Mouse (Mus musculus) common myeloid progenitor, adult 5-6 weeks (primary cell): Measurements from ENCODE around the gene Sag. TPM values are rescaled to one million over a fixed set of nuclear protein-coding genes. Genes with fewer than 3 reads are reported as not detected.

Experiments used
- ATAC-seq: replicated peaks from 2 replicates; pipeline ENCODE4 v1.8.0; 2016; ENCODE audit warnings: low read depth, mild to moderate bottlenecking, moderate TSS enrichment, inconsistent platforms; ENCODE audit not compliant: poor library complexity, severe bottlenecking
- total RNA-seq: library from RNA; stranded (forward); fragments of 200-1000, 187-1606 nt; gene quantifications from 2 replicates; pipeline ENCODE4 v1.2.3, GENCODE M21; 2017

Sag gene
- total RNA-seq, 1 experiment from 2014 or later, result 0.59 TPM

DNA sequence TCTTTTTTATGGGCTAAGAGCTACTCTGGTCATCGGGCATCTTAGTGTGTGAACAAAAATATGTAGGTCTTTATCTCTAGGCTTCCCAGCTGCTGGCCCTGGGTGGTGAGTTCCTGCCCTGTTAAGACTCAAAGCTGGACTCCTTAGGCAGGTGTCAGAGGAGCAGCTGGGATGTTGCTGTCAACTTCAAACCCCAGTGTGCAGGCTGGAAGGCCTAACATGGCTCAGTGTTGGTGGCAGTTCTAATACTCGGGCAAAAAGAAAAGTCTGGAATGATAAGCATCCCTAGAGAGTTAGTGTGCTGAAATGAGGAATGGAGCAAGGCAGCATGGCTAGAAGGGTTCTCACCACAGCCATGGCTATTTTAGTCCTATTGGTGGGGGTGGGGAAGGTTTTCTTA is 77.4 kb downstream of the Sag start:
- no peak for ATAC-seq

DNA sequence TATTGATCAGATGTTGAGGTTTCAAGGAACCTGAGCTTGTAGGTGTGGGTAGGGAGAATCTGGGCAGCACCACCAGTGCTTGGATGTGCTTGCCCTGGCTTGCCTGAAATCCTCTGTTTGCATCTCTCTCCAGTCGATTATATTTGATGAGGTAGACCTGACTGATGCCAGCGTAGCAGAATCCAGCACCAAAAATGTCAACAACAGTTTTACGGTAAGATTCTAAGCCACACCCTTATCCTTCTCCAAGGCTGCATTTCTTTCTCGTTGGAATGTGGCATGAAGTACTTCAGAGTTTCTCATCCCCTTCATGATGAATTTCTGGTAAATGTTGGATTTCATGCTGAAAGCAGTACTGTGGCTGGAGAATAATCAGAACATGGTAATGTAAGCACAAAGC is 78.2 kb downstream of the Sag start:
- no peak for ATAC-seq

DNA sequence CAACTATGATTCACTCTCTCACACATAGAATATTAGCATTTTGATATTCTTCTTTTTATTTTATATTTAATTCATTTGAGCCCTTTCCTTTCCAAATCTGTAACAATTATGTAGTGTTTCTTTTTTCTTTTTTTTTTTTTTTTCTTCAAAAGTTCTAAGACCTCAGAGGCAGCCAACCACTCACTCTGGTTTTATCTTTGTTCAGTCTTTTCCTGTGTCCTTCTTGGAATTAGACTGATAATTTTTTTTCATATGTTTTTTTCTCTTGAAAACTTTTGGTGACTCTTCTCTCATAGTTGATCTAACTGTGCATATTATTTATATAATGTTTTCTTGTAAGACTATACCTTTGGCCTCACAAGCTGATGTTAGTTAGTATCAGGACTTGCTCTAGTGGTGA is 79.1 kb downstream of the Sag start:
- ATAC-seq, result no peak

DNA sequence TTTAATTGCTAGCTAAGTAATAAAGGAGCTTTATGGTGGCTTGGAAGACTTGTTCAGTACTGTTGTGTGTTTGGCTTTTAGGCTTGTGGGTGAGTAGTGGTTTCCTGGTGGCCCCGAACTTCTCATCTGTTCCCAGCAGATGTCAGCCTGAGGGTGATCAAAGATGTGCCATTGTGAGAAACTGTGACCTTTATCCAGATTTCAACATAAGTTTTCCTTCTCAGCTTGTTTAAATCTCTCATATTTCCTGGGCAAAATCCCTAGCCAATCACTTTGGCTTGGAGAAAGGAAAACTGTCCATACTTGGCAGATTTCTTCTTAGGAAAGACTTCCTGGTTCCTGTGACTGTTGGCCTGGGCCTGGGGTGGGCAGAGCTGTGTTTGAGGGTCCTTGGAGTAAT is 87.5 kb downstream of the Sag start:
- peak; percentile 71 for ATAC-seq

DNA sequence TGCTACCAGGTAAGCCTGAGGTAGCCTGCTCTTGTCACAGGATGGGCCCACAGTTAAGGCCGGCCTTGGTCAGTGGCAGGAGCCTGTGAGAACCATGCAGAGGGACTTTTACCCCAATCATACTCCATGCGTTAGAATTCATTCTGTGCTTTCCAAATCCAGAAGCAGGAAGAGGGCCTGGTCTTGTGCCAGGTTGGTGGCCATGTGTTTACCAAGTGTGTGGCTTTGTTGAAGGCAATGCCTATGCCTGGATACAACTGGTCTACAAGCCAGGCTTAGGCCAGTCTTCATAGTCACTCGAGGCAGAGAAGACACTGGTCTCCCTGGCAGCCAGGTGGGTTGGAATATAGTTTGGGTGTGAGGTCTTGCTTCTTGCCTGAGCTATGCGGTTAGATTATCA is 88.2 kb downstream of the Sag start:
- ATAC-seq, result no peak

DNA sequence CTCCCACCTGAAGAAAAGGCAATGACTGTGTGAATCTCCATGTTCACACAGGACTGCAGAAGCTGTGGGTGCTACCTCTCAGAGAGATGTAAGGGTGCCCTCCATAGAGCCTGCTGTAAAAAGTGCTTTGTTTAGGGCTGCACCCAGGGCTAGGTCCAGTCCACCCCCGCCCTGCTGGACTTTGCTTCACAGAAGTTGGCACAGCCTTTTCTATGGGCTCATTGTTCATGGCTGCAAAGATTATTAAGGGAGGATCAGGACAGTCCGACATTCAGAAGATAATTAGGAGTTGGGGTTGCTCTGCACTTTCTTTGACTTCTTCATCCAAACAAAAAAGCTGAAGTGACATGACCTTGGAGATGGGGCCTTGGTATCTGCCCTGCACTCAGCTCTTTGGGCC is 89.0 kb downstream of the Sag start:
- ATAC-seq, result no peak

DNA sequence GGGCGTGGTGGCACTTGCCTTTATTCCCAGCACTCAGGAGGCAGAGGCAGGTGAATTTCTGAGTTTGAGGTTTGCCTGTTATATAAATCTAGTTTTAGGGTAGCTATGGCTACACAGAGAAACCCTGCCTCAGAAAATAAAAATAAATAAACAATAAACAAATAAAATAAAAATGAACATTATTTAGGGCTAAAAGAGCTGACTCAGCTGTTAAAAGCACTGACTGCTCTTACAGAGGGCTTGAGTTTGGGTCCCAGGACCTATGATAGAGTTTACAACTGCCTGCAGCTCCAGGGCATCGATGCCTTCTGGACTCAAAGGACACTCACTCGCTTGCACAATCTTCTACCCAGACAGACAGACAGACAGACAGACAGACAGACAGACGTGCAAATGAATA is 89.9 kb downstream of the Sag start:
- no peak for ATAC-seq

Other genes with a start within 250 kb of the Sag start
- not detected in 2 replicates for gene Ngef, start 229.8 kb upstream of the Sag start, total RNA-seq
- 71.7 and 87.7 TPM in 2 replicates for gene Inpp5d, start 183.4 kb upstream of the Sag start, total RNA-seq
- 60.4 and 61.7 TPM in 2 replicates for gene Atg16l1, start 47.8 kb upstream of the Sag start, total RNA-seq
- gene Dgkd, start 49.6 kb downstream of the Sag start, total RNA-seq, result 29.2 and 39.9 TPM in 2 replicates
- gene Usp40, start 204.9 kb downstream of the Sag start, total RNA-seq, result 15.7 and 27.8 TPM in 2 replicates